Mouse (Mus musculus) brain, embryonic 14.5 days (tissue): ENCODE measurements around the gene Nhlrc1. TPM values are rescaled to one million over a fixed set of nuclear protein-coding genes. Genes with fewer than 3 reads are reported as not detected.

Experiments
- DNase-seq: peaks from one replicate; pipeline ENCODE4 v3.0.0-alpha.2; 2011; ENCODE audit warnings: low read depth
- CTCF ChIP-seq: fragments of 200-500 bp; IDR thresholded peaks from 2 replicates; pipeline ENCODE4 v1.5.1; 2012; ENCODE audit warnings: inconsistent platforms, mild to moderate bottlenecking, moderate library complexity, borderline replicate concordance; ENCODE audit not compliant: insufficient read depth, insufficient read length; ENCODE audit errors: extremely low read depth
- POLR2A ChIP-seq: fragments of 200-500 bp; IDR thresholded peaks from 2 replicates; pipeline ENCODE4 v1.6.1; 2012; ENCODE audit warnings: mild to moderate bottlenecking, inconsistent platforms, borderline replicate concordance; ENCODE audit not compliant: poor library complexity, insufficient read depth, insufficient read length, severe bottlenecking; ENCODE audit errors: extremely low read depth
- polyA plus RNA-seq: library from polyadenylated mRNA; depleted of rRNA; stranded (reverse); fragments of >200 nt; gene quantifications from 2 replicates; pipeline ENCODE4 v1.2.3, GENCODE M21; 2012

Nhlrc1 gene
- polyA plus RNA-seq, 1 experiment, result 11.3 TPM

GRCm38 (mm10) chr13:47033602-47034001, 19.0 kb upstream of the Nhlrc1 start:
- no peak for DNase-seq
- no peak for TF ChIP-seq CTCF
- TF ChIP-seq POLR2A, result no peak

DNA sequence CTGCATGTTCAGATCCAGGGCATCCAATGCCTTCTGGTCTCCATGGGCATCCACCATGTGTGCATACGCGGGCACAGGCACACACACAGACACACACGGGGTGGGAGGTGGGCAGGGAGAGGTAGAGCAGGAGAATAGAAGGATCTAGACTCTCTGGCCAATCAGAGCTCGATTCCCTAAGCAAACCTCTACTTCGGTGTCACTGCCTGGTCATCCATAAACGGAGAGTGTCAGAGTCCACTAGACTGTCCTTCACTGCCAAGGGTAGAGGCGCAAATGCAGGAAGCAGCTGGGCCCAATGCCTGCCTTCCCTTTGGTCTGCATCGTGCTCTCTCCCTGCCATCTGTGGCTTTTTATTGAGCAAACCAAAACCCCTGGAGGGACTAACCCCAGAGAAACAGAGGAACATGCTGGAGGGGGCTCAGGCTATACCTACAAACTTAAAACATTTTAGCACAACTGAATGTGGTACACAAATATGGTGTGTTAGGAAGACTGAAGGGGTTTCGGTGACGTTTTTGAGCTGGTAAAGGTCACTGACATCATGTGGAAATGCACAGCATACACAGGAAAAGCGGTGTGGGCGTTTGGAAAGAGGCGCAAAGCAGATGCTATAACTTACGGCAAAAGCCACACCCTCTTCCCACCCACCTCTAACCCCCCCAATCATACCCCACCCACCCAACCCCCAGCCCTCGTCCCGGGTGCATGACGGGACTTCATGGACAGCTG, 15.9 kb upstream of the Nhlrc1 start:
- TF ChIP-seq CTCF, result no peak
- no peak for TF ChIP-seq POLR2A
- DNase-seq, result no peak

- no peak for DNase-seq
- TF ChIP-seq CTCF (no peak), POLR2A (no peak)
Measured at GRCm38 (mm10) chr13:47020798-47021197, 6.1 kb upstream of the Nhlrc1 start.

DNA sequence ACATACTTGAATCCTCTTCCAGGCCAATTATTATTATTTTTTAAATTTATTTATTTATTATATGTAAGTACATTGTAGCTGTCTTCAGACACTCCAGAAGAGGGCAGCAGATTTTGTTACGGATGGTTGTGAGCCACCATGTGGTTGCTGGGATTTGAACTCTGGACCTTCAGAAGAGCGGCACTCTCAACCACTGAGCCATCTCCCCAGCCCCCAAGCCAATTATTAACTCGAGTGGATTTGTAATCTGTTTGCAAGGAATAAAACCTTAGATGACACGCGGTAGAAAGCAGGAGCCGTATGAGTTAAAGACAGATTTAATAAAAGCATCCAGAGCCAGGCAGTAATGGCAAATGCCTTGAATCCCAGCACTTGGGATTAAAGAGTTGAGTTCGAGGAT, 5.1 kb upstream of the Nhlrc1 start:
- DNase-seq, result no peak
- no peak for TF ChIP-seq POLR2A
- TF ChIP-seq CTCF, result no peak

GRCm38 (mm10) chr13:47017259-47017658, 2.6 kb upstream of the Nhlrc1 start:
- TF ChIP-seq POLR2A (no peak), CTCF (peak; percentile 82)
- DNase-seq, result peak; percentile 73

GRCm38 (mm10) chr13:47015195-47015501, 498 bp upstream of the Nhlrc1 start:
- no peak for TF ChIP-seq CTCF
- TF ChIP-seq POLR2A, result no peak

GRCm38 (mm10) chr13:47013740-47014139, 910 bp downstream of the Nhlrc1 start:
- no peak for DNase-seq
- TF ChIP-seq POLR2A, result no peak
- no peak for TF ChIP-seq CTCF

More at GRCm38 (mm10) chr13:47015195-47015501, 498 bp upstream of the Nhlrc1 start:
- DNase-seq, result no peak

DNA sequence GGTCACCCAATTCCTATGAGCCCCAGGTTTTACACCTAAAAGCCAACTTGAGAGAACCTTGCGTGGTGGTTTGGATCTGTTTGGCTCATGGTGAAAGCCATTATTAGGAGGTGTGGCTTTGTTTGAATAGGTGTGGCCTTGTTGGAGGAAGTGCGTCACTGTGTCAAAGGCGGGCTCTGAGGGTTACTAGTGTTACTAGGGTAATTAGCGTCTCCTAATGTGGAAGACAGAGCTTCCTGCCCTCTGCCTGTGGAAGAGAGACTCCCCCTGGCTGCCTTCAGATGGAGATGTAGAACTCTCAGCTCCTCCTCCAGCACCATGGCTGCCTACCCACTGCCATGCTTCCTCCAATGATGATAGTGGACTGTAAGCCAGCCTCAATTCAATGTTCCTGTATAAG, 13.1 kb downstream of the Nhlrc1 start:
- DNase-seq, result no peak
- TF ChIP-seq POLR2A (no peak), CTCF (no peak)

GRCm38 (mm10) chr13:46999498-46999897, 15.2 kb downstream of the Nhlrc1 start:
- DNase-seq, result no peak
- TF ChIP-seq CTCF (no peak), POLR2A (no peak)

GRCm38 (mm10) chr13:46997355-46997754, 17.3 kb downstream of the Nhlrc1 start:
- no peak for DNase-seq
- TF ChIP-seq CTCF, result no peak
- TF ChIP-seq POLR2A, result no peak

DNA sequence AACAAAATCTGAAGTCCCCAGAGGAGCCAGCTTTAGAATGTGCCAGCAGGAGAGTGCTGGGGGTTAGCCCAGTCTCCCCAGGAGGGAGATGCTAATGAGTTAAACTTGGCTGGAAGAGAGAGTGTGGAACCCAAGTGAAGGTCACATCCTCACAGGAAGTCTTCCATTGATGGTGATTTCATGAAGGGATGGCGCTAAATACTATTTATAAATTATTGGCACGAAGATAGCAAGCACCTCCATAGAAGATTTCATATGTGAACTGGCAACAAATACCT, 21.4 kb downstream of the Nhlrc1 start:
- DNase-seq, result no peak
- TF ChIP-seq POLR2A (no peak), CTCF (no peak)

- no peak for DNase-seq
- TF ChIP-seq POLR2A, result no peak
- TF ChIP-seq CTCF, result no peak
Measured at GRCm38 (mm10) chr13:46992516-46993273, 22.0 kb downstream of the Nhlrc1 start.
